Mouse (Mus musculus): ENCODE measurements around the gene Prex1. TPM values are rescaled to one million over a fixed set of nuclear protein-coding genes. Genes with fewer than 3 reads are reported as not detected.

The Prex1 gene
- polyA plus RNA-seq, 1 experiment from 2014 or later, result 12.0 TPM

DNA sequence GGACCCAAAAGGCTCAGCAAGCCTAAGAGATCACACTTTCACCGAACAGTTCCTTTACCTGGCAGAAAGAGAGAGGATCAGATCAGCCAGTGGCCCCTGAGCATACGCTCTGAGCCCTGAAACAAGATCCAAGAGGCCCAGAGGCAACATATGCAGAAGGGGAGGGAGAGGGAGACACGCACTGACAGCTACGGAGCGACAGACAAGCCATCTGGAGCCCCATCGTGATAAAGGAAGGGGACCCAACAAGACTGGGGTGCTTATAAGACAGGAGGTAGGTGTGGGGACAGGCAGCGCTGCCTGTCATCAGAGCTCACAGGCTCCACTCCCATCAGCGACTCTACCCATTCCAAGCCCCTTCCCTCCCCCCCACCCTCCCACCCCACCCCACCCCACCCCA lies 27.8 kb downstream of the Prex1 start:
- H3K9me3 ChIP-seq (replicated peaks), result no peaks in the 10 kb centered on the region
- no peak overlapping the region for H3K27ac ChIP-seq (ENCODE audit: poor library complexity, severe bottlenecking)
- ATAC-seq (ENCODE audit: insufficient number of reproducible peaks, low FRiP score), result no peak
- WGBS, result 53% methylated on average over 7 of the region's 8 CpGs
- peaks cover 27% of the 10 kb centered on the region for H3K4me1 ChIP-seq (replicated peaks)
- no peak overlapping the region for H3K4me3 ChIP-seq
- H3K36me3 ChIP-seq, result no peaks in the 10 kb centered on the region
- H3K27me3 ChIP-seq (replicated peaks), result no peaks in the 10 kb centered on the region
- H3K9ac ChIP-seq, result no peak overlapping the region
- no peak overlapping the region for H3K4me2 ChIP-seq

DNA sequence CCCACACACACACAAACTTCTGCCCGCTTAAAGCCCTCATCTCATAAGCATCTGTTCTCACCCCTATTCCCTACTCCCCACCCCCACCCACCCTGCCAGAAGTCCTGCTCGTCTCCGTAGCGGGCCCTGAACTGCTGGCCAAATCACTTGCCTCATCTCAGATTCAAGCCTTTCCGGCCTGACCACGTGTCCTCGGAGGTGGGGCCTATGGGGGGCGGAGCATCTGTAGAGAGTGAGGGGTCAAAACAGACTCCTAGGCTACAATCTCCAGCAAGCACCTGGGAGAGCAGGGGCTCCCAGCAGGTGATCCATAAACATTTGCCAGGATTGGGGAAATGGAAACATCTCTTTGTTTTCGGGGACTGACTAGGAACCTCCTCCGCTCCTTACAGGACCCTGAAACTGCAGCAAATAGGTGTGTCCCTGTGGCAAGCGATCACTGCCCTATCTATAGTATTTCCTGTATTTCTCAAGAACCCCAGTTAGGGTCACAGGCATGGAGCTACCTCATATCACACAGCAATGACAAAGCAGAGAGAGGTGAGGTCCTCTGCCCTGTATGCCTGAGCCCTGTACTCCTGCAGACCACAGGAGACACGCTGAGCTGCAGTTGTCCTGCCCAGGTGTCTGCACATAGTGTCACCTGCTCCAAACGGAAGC lies 29.6 kb downstream of the Prex1 start:
- H3K9ac ChIP-seq, result no peak overlapping the region
- H3K4me1 ChIP-seq (replicated peaks), result peaks cover 29% of the 10 kb centered on the region
- no peak overlapping the region for H3K27ac ChIP-seq (ENCODE audit: poor library complexity, severe bottlenecking)
- no peak overlapping the region for H3K4me3 ChIP-seq
- H3K4me2 ChIP-seq, result peak overlapping the region; percentile 16
- no peaks in the 10 kb centered on the region for H3K9me3 ChIP-seq (replicated peaks)
- WGBS, result 15% methylated on average over 13 of the region's 13 CpGs
- no peak for ATAC-seq (ENCODE audit: insufficient number of reproducible peaks, low FRiP score)
- no peaks in the 10 kb centered on the region for H3K36me3 ChIP-seq
- H3K27me3 ChIP-seq (replicated peaks), result no peaks in the 10 kb centered on the region

- no peak overlapping the region for H3K4me3 ChIP-seq
- no peak overlapping the region for H3K4me2 ChIP-seq
- H3K36me3 ChIP-seq, result no peaks in the 10 kb centered on the region
- H3K9me3 ChIP-seq (replicated peaks), result no peaks in the 10 kb centered on the region
- ATAC-seq (ENCODE audit: insufficient number of reproducible peaks, low FRiP score), result no peak
- no peaks in the 10 kb centered on the region for H3K27me3 ChIP-seq (replicated peaks)
- H3K27ac ChIP-seq (ENCODE audit: poor library complexity, severe bottlenecking), result no peak overlapping the region
- H3K4me1 ChIP-seq (replicated peaks), result peaks cover 34% of the 10 kb centered on the region
- 56% methylated on average over 4 of the region's 4 CpGs for WGBS
- H3K9ac ChIP-seq, result no peak overlapping the region
Measured at GRCm38 (mm10) chr2:166682866-166683265, 30.8 kb downstream of the Prex1 start.

DNA sequence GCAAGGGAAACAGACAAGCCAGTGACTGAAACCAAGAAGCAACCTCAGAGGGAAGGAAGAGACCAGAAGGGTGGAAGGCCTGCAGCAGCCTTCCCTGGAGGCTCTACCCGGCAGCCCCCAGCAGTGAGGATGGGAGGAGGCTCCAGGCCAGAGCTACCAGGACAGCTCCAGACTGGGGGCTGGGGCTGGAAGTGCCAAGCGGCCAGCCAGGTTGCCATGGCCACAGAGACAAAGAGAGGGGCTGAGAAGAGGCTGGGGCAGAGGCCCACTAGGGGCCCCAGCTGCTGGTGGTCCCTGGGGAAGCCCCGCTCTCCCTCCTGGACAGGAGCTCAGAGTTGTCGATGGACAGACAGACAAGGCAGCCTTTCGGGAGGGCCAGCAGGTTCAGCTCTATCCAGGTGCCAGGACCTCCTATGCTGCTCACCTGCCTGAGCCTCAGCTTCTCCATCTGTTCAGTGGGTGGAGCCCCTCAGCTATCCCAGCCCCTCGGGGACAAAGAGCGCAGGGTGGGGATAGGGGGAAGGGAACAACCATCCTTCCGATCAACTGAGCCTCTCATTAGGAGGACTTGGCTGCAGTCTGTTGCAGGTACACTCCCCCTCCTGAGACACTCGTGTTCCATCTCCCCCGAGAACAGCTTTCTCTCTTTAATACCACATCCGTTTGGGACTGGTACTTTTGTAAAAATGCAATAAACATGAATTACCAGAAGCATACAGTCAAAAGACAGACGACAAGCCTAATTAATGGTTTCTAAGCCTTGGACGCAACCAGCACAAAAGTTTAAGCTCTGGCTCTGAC lies 34.5 kb downstream of the Prex1 start:
- H3K4me3 ChIP-seq, result no peak overlapping the region
- 59% methylated on average over 13 of the region's 13 CpGs for WGBS
- no peak overlapping the region for H3K27ac ChIP-seq (ENCODE audit: poor library complexity, severe bottlenecking)
- H3K36me3 ChIP-seq, result no peaks in the 10 kb centered on the region
- H3K27me3 ChIP-seq (replicated peaks), result no peaks in the 10 kb centered on the region
- no peaks in the 10 kb centered on the region for H3K9me3 ChIP-seq (replicated peaks)
- H3K4me2 ChIP-seq, result no peak overlapping the region
- no peak for ATAC-seq (ENCODE audit: insufficient number of reproducible peaks, low FRiP score)
- H3K4me1 ChIP-seq (replicated peaks), result peaks cover 35% of the 10 kb centered on the region
- no peak overlapping the region for H3K9ac ChIP-seq

DNA sequence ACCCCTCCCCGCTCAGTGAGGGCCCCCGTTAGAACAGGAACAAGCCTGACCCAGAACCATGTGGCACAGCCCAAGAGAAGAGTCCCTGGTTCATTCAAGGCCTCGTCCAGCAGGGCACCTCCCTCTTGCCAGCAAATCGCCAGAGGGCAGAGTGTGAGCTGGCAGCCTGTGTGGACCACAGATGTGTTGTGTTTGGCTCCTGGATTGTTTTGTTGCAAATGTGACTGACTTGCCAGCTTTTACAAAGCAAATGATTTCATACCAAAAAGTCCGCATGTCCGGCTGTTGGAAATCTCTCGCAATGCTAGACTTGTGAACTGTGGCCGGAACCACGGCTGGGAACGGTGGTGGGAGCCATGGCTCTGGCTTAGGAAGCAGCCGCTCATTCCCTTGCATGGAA lies 36.7 kb downstream of the Prex1 start:
- Histone ChIP-seq H3K4me3 (no peak overlapping the region), H3K4me1 (replicated peaks) (peaks cover 29% of the 10 kb centered on the region), H3K27me3 (replicated peaks) (no peaks in the 10 kb centered on the region), H3K9ac (no peak overlapping the region), H3K9me3 (replicated peaks) (no peaks in the 10 kb centered on the region), H3K4me2 (no peak overlapping the region), H3K27ac (ENCODE audit: poor library complexity, severe bottlenecking) (no peak overlapping the region), H3K36me3 (no peaks in the 10 kb centered on the region)
- ATAC-seq (ENCODE audit: insufficient number of reproducible peaks, low FRiP score), result no peak
- 83% methylated on average over 11 of the region's 11 CpGs for WGBS

GRCm38 (mm10) chr2:166676498-166676897 lies 37.1 kb downstream of the Prex1 start:
- Histone ChIP-seq H3K9me3 (replicated peaks) (no peaks in the 10 kb centered on the region), H3K27me3 (replicated peaks) (no peaks in the 10 kb centered on the region), H3K4me2 (no peak overlapping the region), H3K36me3 (no peaks in the 10 kb centered on the region), H3K4me1 (replicated peaks) (peaks cover 31% of the 10 kb centered on the region), H3K27ac (ENCODE audit: poor library complexity, severe bottlenecking) (no peak overlapping the region), H3K9ac (no peak overlapping the region), H3K4me3 (no peak overlapping the region)
- WGBS, result 78% methylated on average over 14 of the region's 14 CpGs
- ATAC-seq (ENCODE audit: insufficient number of reproducible peaks, low FRiP score), result no peak

- Histone ChIP-seq H3K27me3 (replicated peaks) (no peaks in the 10 kb centered on the region), H3K4me1 (replicated peaks) (peaks cover 38% of the 10 kb centered on the region), H3K36me3 (no peaks in the 10 kb centered on the region), H3K9ac (no peak overlapping the region), H3K9me3 (replicated peaks) (no peaks in the 10 kb centered on the region), H3K4me3 (no peak overlapping the region), H3K4me2 (no peak overlapping the region), H3K27ac (ENCODE audit: poor library complexity, severe bottlenecking) (no peak overlapping the region)
- ATAC-seq (ENCODE audit: insufficient number of reproducible peaks, low FRiP score), result no peak
- 46% methylated on average over 14 of the region's 14 CpGs for WGBS
Measured at GRCm38 (mm10) chr2:166675588-166676444, 37.8 kb downstream of the Prex1 start.

- Histone ChIP-seq H3K27ac (ENCODE audit: poor library complexity, severe bottlenecking) (no peak overlapping the region), H3K4me3 (no peak overlapping the region)
Measured at GRCm38 (mm10) chr2:166674693-166675092, 38.9 kb downstream of the Prex1 start.

DNA sequence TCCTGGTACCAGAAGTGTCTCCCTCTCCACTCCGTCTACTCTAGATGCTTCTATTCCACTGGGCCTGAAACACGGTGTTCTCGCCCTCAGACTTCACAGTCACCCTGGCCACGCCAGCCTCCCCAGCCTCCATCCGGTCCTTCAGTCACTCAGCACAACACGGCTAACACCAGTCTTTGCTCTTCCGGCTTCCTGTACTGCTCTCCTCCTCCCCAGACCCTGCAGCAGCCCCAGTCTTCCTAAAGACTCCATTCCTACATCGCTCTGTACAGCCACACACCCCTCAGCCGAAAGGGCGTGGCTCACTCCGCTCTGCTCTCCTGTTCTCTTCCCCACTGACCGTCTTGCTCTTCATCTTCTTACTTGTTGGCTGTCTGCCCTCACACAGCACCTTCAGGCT lies 39.7 kb downstream of the Prex1 start:
- ATAC-seq (ENCODE audit: insufficient number of reproducible peaks, low FRiP score), result no peak
- Histone ChIP-seq H3K9ac (no peak overlapping the region), H3K27ac (ENCODE audit: poor library complexity, severe bottlenecking) (no peak overlapping the region), H3K36me3 (no peaks in the 10 kb centered on the region), H3K27me3 (replicated peaks) (no peaks in the 10 kb centered on the region), H3K4me2 (no peak overlapping the region), H3K4me1 (replicated peaks) (peaks cover 44% of the 10 kb centered on the region), H3K9me3 (replicated peaks) (no peaks in the 10 kb centered on the region), H3K4me3 (no peak overlapping the region)
- WGBS, result 69% methylated on average over 12 of the region's 12 CpGs

More at GRCm38 (mm10) chr2:166674693-166675092, 38.9 kb downstream of the Prex1 start:
- WGBS, result 8% methylated on average over 12 of the region's 12 CpGs
- Histone ChIP-seq H3K9me3 (replicated peaks) (no peaks in the 10 kb centered on the region), H3K4me2 (no peak overlapping the region), H3K27me3 (replicated peaks) (no peaks in the 10 kb centered on the region), H3K9ac (no peak overlapping the region), H3K36me3 (no peaks in the 10 kb centered on the region), H3K4me1 (replicated peaks) (peaks cover 39% of the 10 kb centered on the region)
- peak; percentile 40; the same call in 1 of the 2 replicates for ATAC-seq (ENCODE audit: insufficient number of reproducible peaks, low FRiP score)

DNA sequence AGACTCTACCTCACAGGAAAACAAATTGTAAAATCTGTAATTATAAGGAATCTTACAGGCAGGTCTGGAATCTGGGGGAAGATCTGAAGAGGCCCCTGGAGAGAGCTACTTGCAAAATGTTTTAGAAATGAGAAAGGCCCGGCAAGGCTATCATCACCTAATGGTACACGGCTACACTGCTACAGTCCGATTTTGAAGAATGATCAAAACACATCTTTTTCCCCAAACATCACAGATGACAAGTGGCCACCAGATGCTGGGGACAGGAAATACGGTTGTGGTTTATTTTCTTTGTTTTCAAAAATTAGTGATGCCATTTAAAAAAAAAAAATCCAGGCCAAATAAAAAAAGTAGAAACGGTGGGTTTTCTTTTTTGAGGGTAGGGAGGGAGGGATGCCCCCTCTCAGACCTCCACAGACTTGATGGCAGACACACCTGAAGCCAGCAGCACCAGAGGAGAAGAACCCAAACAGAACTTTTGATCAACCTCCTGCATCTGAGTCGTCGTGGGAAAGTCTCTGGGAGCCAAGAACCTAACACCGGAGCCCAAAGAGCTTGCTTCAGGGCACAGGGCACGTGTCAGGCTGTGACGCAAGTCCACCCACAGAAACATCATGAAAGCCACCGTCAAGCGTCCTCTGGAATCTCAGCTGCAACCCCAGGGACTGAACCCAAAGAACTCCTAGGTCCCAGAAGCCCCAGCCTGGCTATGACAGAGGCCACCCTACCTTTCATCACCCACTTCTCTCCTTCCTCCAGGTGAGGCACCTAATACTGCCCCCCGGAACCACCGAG lies 41.3 kb downstream of the Prex1 start:
- Histone ChIP-seq H3K9me3 (replicated peaks) (no peaks in the 10 kb centered on the region), H3K27ac (ENCODE audit: poor library complexity, severe bottlenecking) (no peak overlapping the region), H3K27me3 (replicated peaks) (no peaks in the 10 kb centered on the region), H3K9ac (no peak overlapping the region), H3K4me2 (no peak overlapping the region), H3K36me3 (no peaks in the 10 kb centered on the region), H3K4me3 (no peak overlapping the region), H3K4me1 (replicated peaks) (peaks cover 54% of the 10 kb centered on the region)
- WGBS, result 75% methylated on average over 14 of the region's 14 CpGs
- no peak for ATAC-seq (ENCODE audit: insufficient number of reproducible peaks, low FRiP score)
